Mouse (Mus musculus) thymus, postnatal 25 days (tissue): ENCODE measurements around the gene Elk3.

Source experiments
- DNase-seq: peaks from one replicate; pipeline ENCODE4 v3.0.0; 2022

Elk3 gene

DNA sequence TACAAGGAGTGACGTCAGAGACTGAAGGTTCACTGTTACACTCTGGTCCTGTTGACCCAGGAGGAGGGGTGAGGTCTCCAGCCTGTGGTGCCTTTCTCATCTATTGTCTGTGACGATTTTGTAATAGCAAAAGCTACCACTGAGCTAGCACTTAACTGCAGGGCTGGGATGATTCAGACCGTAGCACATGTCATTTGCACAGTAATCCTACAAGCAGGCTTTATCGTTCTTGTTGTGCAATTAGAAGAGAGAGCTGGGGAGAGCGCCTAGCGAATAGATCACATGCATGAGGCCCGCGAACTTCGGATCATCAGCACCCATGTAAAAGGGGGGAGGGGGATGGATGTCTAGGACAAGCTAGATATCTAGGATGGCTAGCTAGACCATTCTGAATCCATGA, 45.1 kb downstream of the Elk3 start:
- no peak for DNase-seq

DNA sequence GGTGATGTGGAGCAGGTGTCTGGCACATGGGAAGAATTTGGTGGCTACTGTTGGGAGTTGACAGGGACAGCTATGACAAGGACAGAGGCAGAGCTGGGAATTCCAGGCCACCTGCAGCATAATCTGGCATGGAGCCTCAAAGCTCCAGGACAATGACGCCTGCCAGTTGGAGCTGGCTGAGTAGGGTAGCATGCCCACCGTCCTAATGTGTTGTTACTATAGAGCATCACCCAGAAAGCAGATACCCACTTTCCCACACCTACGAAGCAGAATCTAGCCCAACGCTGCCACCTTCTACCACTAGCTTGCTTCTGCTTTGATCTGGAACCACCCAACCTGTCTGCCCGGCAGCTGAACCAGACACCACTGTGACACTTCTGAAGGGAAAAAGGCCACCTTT, 46.9 kb downstream of the Elk3 start:
- DNase-seq, result no peak

GRCm38 (mm10) chr10:93263431-93263830, 47.5 kb downstream of the Elk3 start:
- DNase-seq, result no peak

- DNase-seq, result no peak
Observed at GRCm38 (mm10) chr10:93261981-93262499, 48.9 kb downstream of the Elk3 start.

DNA sequence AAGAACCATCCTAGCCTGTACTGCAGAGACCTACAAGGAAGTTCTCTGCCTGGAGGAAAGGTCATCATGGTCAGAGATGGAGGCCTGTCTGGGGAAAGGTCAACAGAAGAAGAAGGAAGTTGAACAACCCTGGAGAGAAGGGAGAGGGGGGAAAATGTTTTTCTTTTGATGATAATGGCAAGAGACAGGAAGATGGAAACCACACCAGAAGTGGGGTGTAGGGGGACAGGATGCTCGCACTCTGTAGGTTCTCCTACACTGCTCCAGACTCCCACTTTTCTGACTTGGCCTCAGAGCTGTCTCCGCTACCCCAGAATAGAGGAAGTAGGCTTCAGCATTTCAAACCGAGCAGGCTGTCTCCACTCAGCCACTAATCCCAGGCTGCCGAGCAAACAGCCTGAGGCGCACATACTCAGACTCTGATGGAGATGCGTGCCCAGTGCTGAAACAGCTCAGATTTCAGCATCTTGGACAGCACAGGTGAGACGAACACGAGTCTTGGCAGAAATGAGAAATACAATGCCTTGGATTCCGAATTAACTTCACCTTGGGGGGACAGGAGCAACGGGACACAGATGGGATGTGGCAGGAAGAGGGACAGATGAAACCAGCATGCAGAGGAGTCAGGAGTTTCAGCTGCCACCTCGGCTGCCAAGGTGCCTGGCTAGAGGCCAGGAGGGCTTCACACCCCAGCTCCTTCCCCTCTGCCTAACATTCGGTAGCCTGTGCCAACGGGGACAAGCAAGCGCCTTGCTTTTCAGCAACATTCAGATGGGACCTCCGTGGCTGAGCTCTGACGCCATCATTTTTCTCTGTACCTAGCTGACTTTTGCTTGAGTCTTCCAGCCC, 49.6 kb downstream of the Elk3 start:
- DNase-seq, result peak; percentile 45

DNA sequence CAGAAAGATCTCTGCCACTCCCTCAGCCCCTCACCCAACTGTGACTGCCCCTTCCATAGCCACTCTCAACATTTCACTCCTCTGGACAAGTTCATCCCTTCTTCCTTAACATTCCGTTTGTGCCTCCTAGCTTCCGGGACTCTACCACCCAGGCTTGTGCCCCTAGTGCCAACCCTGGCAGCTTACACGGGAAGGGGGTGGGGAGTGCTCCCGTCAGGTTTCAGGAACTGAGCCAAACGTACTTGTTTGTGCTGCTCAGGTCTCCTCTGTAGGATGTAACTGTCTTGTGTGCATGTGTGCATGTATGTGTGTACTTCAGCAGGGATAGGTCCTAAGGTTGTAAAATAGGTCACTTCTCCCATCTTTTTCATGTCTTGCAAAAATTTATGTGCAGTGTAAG, 51.1 kb downstream of the Elk3 start:
- DNase-seq, result no peak

GRCm38 (mm10) chr10:93255294-93255693, 55.6 kb downstream of the Elk3 start:
- no peak for DNase-seq

- no peak for DNase-seq
Observed at GRCm38 (mm10) chr10:93253156-93253555, 57.8 kb downstream of the Elk3 start.

DNA sequence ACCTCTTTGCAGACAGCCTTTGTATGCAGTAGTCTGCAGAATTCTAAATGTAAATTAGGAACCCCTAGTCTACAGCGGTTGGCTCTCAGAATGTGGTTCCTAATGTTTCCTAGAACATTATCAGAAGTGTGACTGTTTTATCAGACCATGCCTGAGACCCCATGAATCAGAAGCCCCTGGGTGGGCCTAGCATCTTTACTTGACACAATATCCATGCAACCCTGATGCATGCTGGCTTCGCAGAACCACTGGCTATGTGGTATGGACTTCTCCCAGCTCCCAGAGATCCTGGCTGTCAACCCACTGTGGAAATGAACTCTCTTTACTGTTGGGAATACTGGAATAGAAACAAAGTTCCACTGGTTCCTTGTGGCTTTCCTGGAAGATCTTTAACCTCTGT, 58.3 kb downstream of the Elk3 start:
- no peak for DNase-seq

DNA sequence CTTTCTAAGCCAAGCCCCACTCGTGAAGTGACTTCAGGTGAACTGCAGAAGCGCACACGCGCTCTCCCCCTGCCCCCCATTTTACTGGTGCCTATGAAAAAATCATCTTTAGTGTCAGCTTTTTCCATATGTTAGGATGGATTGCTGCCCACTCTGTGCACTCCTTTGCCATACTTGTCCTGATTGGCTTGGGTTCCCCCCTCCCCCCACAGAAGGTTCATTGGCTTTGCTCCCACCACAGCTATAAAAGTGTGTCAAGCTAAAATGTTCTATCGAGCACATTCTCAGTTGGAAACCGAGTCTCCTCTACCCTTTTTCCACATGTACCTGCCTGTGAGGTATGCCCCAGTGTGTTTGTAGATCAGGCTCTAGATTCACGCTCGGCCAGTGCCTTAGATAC, 59.5 kb downstream of the Elk3 start:
- no peak for DNase-seq

DNA sequence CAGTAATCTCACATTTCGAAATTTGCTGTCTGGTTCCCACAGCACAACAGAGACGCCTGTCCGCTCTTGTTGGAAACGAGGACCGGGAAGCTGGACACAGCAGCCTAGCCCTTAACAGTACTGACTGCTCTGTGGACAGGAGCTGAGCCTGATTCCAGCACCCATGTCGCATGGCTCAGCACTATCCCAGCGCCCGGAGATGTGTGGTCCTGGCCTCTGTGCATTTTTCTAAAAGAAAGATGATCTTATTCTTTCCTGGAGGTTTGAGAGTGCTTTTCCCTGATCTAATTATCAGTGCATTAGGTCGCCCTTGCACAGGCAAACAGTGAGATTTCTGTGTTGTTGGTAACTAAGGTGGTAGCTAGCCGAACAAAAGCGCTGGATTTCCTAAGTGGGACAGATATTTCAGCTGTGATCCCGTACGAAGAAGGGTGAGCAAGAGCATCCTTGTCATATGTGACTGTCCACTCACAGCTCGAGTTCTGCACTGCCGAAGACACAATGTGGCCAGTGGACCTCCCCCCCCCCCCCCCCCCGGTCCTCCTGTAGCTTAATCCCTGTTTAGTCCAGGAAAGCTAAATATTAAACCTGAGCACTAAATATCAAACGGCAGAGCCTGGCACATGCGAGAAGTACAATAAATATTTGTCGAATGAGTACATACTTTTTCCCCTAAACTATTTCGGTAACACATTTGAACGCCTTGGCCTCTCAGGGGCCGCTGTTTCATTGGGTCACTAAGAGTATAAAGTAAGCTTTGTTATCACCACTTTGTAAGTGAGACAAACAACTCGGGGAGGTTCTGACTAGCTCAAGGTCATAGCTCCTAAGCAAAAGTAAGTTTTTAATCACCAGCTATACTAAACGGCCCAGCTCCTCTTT, 60.3 kb downstream of the Elk3 start:
- DNase-seq, result no peak

- no peak for DNase-seq
Observed at GRCm38 (mm10) chr10:93249901-93250300, 61.0 kb downstream of the Elk3 start.

- DNase-seq, result no peak
Observed at GRCm38 (mm10) chr10:93248416-93248815, 62.5 kb downstream of the Elk3 start.

GRCm38 (mm10) chr10:93247902-93248301, 63.0 kb downstream of the Elk3 start:
- DNase-seq, result no peak

DNA sequence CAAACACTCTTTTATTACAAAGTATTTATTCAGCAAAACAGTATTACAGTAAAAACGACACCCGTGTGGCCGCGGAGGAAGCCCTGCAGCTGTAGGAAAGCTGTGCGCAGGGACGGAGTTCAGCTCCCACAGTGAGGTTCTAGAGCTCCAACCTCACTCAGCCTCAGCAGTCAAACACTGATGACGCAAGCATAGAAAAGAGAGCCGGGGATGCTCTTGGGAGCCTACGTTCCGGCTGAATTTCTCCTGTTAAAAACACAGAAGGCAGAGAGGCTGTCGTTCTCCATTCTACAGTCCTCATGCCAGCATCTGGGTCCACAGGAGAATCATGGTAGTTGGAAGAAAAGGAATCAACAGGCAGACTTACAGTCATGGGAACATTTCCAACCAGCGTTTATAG, 63.5 kb downstream of the Elk3 start:
- DNase-seq, result no peak

DNA sequence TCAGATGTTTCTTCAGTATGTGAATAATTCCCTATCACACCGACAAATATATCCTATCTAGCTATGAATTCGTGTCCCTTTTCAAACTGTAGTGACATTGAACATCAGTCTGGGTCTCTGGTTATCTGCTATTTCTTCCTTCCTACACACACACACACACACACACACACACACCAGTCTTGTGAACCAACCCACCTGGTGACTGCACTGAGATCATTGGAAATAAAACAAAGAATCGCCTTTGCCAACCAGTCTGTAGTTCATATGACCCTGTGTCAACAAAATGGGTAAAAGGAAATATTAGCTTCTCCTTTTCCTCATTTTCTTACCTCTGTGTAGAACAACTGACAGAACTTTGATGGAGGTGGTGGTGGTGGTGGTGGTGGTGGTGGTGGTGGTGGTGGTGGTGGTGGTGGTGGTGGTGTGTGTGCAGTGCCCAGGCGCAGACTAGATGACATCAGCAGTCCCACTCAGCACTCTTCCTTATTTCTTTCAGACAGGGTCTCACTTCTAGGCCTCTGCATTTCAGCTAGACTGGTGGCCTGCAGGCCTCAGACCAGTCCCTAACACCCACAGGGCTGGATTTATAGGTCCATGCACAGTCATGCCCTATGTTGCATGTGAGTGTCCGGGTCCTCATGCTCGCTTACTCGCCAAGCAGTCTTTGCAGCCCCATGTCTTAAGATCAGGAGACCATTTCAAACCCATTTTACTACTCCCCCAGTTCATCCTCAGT, 64.6 kb downstream of the Elk3 start:
- no peak for DNase-seq

DNA sequence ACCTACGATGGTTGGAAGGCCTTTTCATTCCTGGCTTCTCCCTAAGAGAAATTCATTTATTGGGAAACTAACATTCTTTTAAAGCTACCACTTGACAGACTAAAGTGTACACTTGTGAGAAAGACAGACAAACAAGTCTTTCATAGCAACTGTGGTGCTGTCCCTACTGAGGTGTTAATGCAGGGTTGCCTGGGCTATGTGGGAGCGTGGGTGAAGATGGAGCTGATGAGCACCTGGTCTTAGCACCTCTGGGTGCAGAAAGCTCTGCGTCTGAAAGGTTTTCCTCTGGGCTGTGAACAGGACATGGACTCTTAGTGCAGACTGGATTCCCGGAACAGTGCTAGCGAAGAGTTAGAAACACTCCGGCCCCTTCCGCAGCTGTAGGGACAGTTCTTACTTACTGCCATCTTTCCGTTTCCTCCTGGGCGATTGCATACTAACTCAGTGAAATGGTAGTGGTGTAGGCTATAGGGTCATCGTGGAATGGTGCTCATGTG, 66.7 kb downstream of the Elk3 start:
- DNase-seq, result no peak

GRCm38 (mm10) chr10:93242861-93243260, 68.1 kb downstream of the Elk3 start:
- DNase-seq, result no peak

GRCm38 (mm10) chr10:93242208-93242607, 68.7 kb downstream of the Elk3 start:
- DNase-seq, result no peak

DNA sequence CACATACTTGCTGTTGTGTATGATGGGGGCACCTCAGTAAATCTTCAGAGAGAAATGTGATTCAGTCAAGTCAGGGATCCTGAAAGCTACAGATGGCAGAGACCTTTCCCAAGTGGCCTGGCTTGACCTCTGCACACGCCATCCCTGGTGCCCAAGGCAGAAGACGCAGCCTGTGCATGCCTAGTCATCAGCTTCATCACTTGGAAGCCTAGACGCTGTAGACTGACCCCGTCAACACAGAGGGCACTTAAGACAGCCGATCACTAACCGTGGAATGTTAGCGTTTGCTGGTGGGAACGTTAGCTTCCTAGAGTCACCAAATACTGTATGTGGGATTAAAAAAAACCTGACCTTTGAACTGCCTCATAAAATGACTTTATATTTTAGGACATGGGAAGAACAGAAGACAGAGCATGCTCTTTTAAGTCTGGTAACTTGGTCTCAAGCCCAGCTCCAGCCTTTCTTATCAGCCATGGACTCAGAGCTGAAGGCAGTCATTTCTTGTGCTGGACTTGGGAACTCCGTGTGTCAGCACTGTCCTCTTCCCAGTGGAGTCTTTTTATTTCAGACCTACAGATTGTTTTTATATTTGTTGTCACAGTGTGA, 71.6 kb downstream of the Elk3 start:
- DNase-seq, result no peak

GRCm38 (mm10) chr10:93234692-93235091, 76.2 kb downstream of the Elk3 start:
- no peak for DNase-seq

GRCm38 (mm10) chr10:93233665-93234194, 77.2 kb downstream of the Elk3 start:
- no peak for DNase-seq
